Mouse (Mus musculus) MEL (cell line): ENCODE measurements around the gene Hs6st3.

Source experiments
- CHD1 ChIP-seq: IDR thresholded peaks from 2 replicates; pipeline ENCODE4 v1.6.1; 2012; ENCODE audit warnings: low read depth, mild to moderate bottlenecking, inconsistent platforms, low read length, improper control_type of control experiment
- CHD2 ChIP-seq: IDR thresholded peaks from 2 replicates; pipeline ENCODE4 v1.6.1; 2011; ENCODE audit warnings: low read length, improper control_type of control experiment
- CTCF ChIP-seq, 3 experiments: IDR thresholded peaks in 2 of 3; conservative IDR thresholded peaks in 1 of 3; 2 replicates each; pipeline ENCODE4 v1.5.1; 2011 to 2012; ENCODE audit warnings: low read length in 3 of 3, low read depth in 2 of 3, mild to moderate bottlenecking in 2 of 3, improper control_type of control experiment in 1 of 3, inconsistent platforms in 1 of 3, mixed read lengths in 1 of 3, moderate library complexity in 1 of 3; ENCODE audit not compliant: control insufficient read depth in 1 of 3, insufficient read depth in 1 of 3, poor library complexity in 1 of 3, severe bottlenecking in 1 of 3
- E2F4 ChIP-seq: IDR thresholded peaks from 2 replicates; pipeline ENCODE4 v1.6.1; 2011; ENCODE audit warnings: low read depth, low read length, improper control_type of control experiment, borderline replicate concordance
- ELF1 ChIP-seq: IDR thresholded peaks from 2 replicates; pipeline ENCODE4 v1.6.1; 2014; ENCODE audit warnings: low read depth, mild to moderate bottlenecking, inconsistent platforms, low read length, improper control_type of control experiment, moderate library complexity
- GATA1 ChIP-seq: IDR thresholded peaks from 2 replicates; pipeline ENCODE4 v1.6.1; 2011; ENCODE audit warnings: low read depth, low read length, improper control_type of control experiment
- HCFC1 ChIP-seq: IDR thresholded peaks from 2 replicates; pipeline ENCODE4 v1.6.1; 2012; ENCODE audit warnings: low read depth, mild to moderate bottlenecking, inconsistent platforms, low read length, improper control_type of control experiment, moderate library complexity
- JUND ChIP-seq: IDR thresholded peaks from 2 replicates; pipeline ENCODE4 v1.6.1; 2011; ENCODE audit warnings: low read depth, mild to moderate bottlenecking, improper control_type of control experiment, low read length
- MAX ChIP-seq: IDR thresholded peaks from 2 replicates; pipeline ENCODE4 v1.6.1; 2011; ENCODE audit warnings: low read length, improper control_type of control experiment
- NRF1 ChIP-seq: IDR thresholded peaks from 2 replicates; pipeline ENCODE4 v1.6.1; 2014; ENCODE audit warnings: low read depth, mild to moderate bottlenecking, inconsistent platforms, low read length, improper control_type of control experiment, moderate library complexity; ENCODE audit not compliant: poor library complexity, insufficient read depth, severe bottlenecking
- POLR2A ChIP-seq, 2 experiments: IDR thresholded peaks; 2 replicates each; pipeline ENCODE4 v1.6.1; 2011 to 2012; ENCODE audit warnings: low read length in 2 of 2, mild to moderate bottlenecking in 2 of 2, control low read depth in 1 of 2, improper control_type of control experiment in 1 of 2, low read depth in 1 of 2, moderate library complexity in 1 of 2; ENCODE audit not compliant: control insufficient read depth in 1 of 2, insufficient read depth in 1 of 2, poor library complexity in 1 of 2
- TCF12 ChIP-seq: IDR thresholded peaks from 2 replicates; pipeline ENCODE4 v1.6.1; 2014; ENCODE audit warnings: low read depth, mild to moderate bottlenecking, inconsistent platforms, low read length, improper control_type of control experiment, moderate library complexity
- USF2 ChIP-seq, 2 experiments: IDR thresholded peaks; 2 replicates each; pipeline ENCODE4 v1.6.1; 2011 to 2012; ENCODE audit warnings: improper control_type of control experiment in 2 of 2, low read length in 2 of 2, borderline replicate concordance in 1 of 2, inconsistent platforms in 1 of 2, low read depth in 1 of 2, mild to moderate bottlenecking in 1 of 2; ENCODE audit not compliant: insufficient read depth in 1 of 2
- ZNF384 ChIP-seq: IDR thresholded peaks from 2 replicates; pipeline ENCODE4 v1.6.1; 2012; ENCODE audit warnings: low read depth, mild to moderate bottlenecking, inconsistent platforms, low read length, improper control_type of control experiment

- TF ChIP-seq MAX (no peak), GATA1 (no peak), CTCF (IDR thresholded peaks at IDR 0.05 in 2 of 3, conservative IDR thresholded peaks at IDR 0.05 in 1 of 3; ENCODE audit: control insufficient read depth in 1 of 3, insufficient read depth in 1 of 3, low read depth in 2 of 3, low read length in 3 of 3, poor library complexity in 1 of 3, severe bottlenecking in 1 of 3) (no peak), CHD1 (no peak), NRF1 (no peak), USF2 (IDR thresholded peaks at IDR 0.05; ENCODE audit: borderline replicate concordance in 1 of 2, insufficient read depth in 1 of 2, low read depth in 1 of 2, low read length in 2 of 2) (no peak), E2F4 (no peak), CHD2 (no peak), POLR2A (IDR thresholded peaks at IDR 0.05; ENCODE audit: control insufficient read depth in 1 of 2, insufficient read depth in 1 of 2, low read depth in 1 of 2, low read length in 2 of 2, poor library complexity in 1 of 2) (no peak), ELF1 (no peak), TCF12 (no peak), ZNF384 (no peak), HCFC1 (no peak), JUND (no peak)
Measured at GRCm38 (mm10) chr14:119717323-119717722, 579.2 kb downstream of the Hs6st3 start.
